Mouse (Mus musculus): Measurements from ENCODE around the gene Fgf12.

Fgf12 gene

DNA sequence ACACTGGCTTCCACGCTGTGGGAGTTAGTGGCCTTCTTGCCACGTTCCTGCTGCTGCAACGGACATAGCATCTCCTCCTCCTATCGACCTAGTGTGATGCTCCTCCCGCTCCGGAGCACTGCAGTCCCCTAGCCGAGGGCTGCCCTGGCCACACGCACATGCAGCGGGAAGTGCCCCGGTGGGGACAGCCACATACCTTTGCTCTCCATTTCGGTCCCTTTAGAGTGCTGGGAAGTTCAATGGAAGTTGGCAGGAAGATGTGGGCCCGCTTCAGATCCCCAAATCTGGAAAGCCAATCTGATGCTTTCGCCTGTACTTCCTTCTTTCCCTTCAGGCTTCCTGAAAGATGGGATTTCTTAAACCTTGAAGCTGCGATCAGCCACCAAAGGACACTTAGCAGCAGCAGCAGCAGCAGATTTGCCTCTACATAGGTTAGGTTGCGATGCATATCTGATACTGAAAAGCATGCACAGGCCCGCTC is at the start of gene Fgf12:
TSS of gene Fgf12 (minus strand) at position 431 of the 481 bp plus-strand sequence.
- no peak for DNase-seq (ENCODE audit: low read depth)

DNA sequence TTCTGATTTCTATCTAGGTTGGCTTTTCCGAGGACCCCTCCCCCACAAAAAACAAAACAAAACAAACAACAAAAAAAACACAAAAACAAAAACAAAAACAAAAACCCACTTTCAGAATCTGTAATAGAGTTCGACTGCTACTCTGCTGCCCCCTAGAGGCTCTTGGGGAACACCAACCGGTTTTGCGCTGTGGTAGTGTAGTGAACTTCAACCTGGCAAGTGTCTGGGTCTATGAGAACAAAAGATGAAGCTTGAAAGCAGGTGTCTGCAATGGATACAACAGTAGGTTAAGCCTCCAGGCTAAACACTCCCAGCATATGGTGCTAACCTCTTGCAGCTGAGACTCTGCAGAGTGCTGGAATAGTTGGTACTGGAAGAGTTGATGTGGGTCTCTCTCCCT is 40.2 kb upstream of the Fgf12 start:
- DNase-seq (ENCODE audit: low read depth), result peak; percentile 31

GRCm38 (mm10) chr16:28770276-28770675 is 17.4 kb upstream of the Fgf12 start:
- no peak for DNase-seq (ENCODE audit: low read depth)

GRCm38 (mm10) chr16:28761417-28761976 is 8.6 kb upstream of the Fgf12 start:
- no peak for DNase-seq (ENCODE audit: low read depth)

DNA sequence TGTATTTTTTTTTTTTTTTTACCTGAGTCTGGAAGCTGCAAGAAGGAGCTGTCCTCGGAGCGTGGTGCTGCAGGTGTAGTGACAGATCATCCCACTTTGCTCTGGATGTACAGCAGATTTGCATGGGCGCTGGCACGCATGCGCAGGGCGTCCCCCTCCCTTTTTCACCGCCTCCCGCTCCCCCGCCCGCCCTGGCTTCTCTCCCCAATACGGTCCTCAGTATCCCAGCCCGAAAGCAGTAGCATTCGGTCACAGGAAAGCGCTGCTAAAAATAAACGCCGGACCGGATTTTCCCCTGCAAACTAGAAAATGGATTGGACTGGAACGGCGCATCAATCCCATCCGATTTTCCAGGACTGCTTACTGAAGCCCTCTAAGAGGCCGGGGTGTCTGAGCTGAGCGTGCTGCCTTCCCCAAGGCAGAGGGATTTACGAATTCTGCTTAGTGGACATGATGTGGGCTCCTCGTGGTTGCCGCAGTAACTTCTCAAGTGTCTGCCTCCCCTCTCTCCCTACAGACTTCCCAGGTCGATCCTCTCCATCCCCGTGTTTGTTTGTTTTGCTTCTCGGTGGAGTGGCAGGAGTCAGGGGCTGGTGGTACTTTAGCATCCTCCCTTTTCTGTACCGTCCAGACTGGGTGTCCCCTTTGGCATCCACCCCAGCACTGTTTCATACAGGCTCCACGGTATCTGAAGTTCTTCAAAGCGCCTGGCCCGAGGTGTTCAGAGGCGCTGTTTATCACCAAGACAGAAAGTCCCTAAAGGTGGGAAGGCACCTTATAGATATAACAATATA is 453 bp upstream of the Fgf12 start:
- DNase-seq (ENCODE audit: low read depth), result no peak

DNA sequence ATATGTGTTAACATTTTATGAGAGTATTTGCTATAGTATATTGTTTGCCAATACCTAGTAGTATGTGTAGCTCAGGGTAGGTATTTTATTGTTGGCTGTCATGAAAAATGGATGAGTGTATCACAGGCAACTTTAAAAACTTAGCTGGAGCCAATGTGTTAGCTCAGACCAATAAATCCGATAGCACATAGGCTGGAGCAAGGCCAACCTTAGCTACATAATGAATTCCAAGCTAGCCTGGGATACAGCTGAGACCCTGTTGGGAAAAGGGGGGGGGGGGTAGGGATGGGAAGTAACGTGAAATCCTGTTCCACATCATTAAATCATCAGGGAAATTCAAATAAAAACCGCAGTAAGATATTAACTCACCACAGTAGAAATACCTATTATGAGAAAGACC is 18.4 kb downstream of the Fgf12 start:
- no peak for DNase-seq (ENCODE audit: low read depth)

- no peak for DNase-seq (ENCODE audit: low read depth)
Measured at GRCm38 (mm10) chr16:28726792-28727191, 26.1 kb downstream of the Fgf12 start.

DNA sequence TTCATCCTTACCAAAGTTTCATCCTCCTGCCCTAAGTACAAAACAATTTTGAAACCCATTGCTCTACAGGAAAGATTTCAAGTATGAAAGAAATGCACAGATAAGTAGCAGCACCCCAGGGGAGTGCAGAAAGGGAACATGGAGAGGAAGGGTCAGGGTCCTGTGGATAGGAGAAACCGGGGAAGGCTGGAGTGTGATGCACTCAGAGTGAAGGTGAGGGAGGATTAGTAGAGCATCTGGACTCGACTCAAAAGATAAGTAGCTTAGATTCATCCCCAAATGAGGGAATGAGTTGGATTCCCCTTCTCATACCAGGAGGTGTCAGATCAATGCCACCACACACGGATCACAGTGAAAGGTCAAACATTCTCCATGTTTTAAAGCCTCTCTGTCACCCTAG is 46.2 kb downstream of the Fgf12 start:
- no peak for DNase-seq (ENCODE audit: low read depth)

DNA sequence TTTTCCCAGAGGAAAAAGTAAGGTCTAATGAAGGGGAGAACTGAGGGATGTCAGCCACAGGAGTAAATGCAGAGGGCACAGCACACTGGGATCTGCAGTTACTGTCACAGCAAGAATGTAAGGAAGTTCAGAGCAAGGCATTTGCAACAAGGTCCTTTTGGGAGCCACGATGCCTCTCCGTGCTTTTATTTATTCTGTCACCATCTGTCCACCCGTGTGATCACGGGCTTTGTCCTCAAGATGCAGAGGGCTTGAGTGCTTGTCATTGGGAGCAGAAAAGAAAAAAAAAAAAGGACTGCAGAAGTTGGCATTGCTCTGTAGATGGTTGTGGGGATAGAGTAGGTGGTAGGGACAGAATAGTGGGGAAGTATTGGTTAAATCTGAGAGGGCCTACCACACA is 52.5 kb downstream of the Fgf12 start:
- DNase-seq (ENCODE audit: low read depth), result no peak

DNA sequence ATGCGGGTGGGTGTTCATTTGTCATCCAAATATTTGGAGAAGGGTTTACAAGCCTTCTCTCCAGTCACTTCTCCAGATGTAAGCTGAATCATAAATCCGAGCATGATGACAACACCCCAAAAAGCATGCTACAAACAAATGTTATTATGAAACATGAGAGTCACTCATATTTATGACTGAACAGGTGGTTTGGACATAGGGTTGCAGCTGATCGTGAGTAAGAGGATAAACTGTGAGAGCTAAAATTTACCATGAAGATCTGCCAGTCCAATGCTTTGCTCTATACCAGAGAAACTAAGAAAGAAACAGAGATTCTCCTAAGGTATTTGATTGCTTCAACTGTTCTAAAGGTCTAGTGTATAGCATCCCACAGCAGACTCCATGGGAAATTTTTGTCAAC is 56.0 kb downstream of the Fgf12 start:
- DNase-seq (ENCODE audit: low read depth), result no peak

- DNase-seq (ENCODE audit: low read depth), result no peak
Measured at GRCm38 (mm10) chr16:28694113-28694899, 58.6 kb downstream of the Fgf12 start.

DNA sequence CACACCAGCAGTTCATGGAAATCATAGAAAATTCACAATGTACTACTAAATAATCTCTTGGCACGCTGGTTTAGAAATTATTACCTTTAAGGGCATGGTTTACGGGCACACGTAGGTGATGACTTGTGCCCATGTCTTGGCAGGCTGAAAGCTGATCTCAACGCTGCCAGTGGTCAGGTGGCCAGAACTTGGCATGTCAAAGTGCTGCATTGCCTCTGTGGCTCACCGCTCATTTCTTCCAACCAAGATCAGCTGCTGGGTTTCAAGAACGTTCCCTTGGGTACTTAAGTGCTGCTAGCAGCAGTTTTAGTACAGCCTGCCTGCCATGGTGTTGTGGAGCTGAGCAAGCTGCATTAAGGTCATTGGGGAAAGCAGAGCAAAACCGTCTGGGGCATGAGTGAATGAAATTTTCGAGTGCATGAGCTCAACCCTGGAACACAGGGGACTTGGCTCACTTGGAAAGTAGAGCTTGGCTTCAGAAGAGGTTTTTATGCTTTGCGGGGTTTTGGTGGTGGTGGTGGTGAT is 63.9 kb downstream of the Fgf12 start:
- no peak for DNase-seq (ENCODE audit: low read depth)

- DNase-seq (ENCODE audit: low read depth), result no peak
Measured at GRCm38 (mm10) chr16:28681625-28682024, 71.2 kb downstream of the Fgf12 start.

- no peak for DNase-seq (ENCODE audit: low read depth)
Measured at GRCm38 (mm10) chr16:28668815-28669347, 84.0 kb downstream of the Fgf12 start.

DNA sequence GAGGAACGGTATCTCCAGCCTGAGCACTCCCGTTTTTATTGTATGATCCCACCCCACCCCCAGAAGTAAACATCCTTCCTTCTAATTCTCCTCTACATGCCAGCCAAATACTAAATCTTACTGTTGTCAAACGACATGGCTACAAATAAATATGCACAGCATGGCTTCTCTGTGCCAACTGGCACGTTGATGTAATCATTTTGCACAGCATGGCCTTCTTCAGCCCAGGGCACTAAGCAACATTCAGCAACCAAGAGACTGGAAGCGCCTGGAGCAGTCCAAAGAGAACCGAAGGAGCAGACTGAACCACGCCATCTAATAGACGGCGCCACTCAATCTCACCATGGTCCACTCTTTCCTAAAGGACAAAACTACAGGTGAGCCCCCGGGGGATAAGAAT is 100.2 kb downstream of the Fgf12 start:
- DNase-seq (ENCODE audit: low read depth), result no peak

DNA sequence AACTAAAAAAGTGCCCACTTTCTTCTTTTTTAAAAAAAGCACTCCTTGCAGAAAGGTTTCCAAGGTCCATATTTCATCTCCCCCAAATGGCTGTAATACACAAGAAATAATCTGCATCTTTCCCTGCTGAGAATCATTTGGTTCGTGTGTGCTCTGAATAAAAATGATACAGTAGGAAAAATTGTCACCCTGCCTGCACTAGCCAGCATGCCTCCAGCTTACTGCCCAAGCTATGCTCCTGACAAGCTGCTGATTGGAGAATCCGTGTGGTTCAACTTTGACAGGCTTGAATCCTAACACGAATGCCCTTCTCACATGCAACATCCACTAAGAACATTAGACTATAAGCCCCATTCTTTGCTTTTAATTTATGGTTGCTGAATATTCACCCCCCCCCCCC is 102.3 kb downstream of the Fgf12 start:
- no peak for DNase-seq (ENCODE audit: low read depth)

GRCm38 (mm10) chr16:28645030-28645429 is 107.8 kb downstream of the Fgf12 start:
- no peak for DNase-seq (ENCODE audit: low read depth)

- no peak for DNase-seq (ENCODE audit: low read depth)
Measured at GRCm38 (mm10) chr16:28631721-28632120, 121.1 kb downstream of the Fgf12 start.

- DNase-seq (ENCODE audit: low read depth), result no peak
Measured at GRCm38 (mm10) chr16:28630771-28631484, 121.9 kb downstream of the Fgf12 start.

DNA sequence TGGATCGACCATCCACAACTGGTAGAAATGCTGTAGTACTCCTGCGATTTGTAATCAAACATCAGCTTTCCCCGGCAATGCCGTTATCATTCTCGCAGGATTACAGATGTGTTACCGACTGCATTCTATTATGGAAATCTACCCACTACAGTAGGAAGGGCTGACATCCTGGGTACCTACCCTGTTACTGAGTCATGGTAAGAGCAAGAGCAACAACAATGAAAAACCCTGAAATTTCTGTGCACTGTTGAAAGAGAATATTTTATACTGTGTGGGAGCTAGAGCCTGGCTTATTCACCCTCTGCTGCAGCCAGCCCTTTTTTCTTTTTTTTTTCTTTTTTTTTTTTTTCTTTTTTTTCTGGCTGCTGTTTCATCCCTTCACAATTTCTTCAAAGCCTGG is 126.6 kb downstream of the Fgf12 start:
- DNase-seq (ENCODE audit: low read depth), result no peak

GRCm38 (mm10) chr16:28625689-28626088 is 127.2 kb downstream of the Fgf12 start:
- DNase-seq (ENCODE audit: low read depth), result no peak

GRCm38 (mm10) chr16:28614412-28614811 is 138.5 kb downstream of the Fgf12 start:
- no peak for DNase-seq (ENCODE audit: low read depth)
